8 mouse cellular contexts compared by ENCODE assay signal in the genomic region with DNA sequence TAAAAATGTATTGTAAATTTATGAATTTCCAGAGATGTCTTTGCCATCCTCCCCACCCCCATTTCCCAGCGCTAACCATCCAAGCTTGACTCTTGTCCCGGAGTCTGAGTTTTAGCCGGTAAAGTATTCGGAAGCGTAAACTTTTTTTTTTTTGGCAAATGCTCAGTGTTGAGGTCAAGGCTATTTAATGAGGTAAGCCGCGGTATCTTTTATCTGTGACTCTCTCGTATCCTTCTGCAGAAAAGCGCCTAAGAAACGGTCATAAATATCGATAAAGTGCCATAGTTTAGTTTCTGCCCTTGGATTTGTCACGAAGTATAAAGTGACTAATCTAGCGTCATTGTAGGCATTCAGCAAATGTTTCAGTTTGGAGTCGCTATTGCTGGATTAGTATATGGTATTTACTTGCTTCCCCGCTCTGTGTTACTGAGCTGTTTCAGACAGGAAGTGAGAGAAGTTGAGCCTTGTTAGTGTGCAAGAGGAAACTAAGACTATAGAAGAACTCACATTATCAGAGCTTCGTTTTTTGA. TPM values are rescaled to one million over a fixed set of nuclear protein-coding genes. Genes with fewer than 3 reads are reported as not detected.
DNase-seq lines count a peak whose midpoint lies in the region; ATAC-seq and TF ChIP-seq lines count a peak whose summit lies in the region.

No protein-coding gene starts in this region.

- TF ChIP-seq CTCF in thymus, adult 2 months (IDR thresholded peaks at IDR 0.05; ENCODE audit: borderline replicate concordance, control insufficient read depth, extremely low read depth, insufficient read depth, low read length, poor library complexity) = no peak

- peaks cover 18% of the 10 kb centered on the region for H3K4me1 ChIP-seq in thymus, adult 2 months (replicated peaks; ENCODE audit: control insufficient read depth, insufficient read depth, low read length)
- peaks cover 44% of the 10 kb centered on the region for H3K4me1 ChIP-seq in hindbrain, embryonic 10.5 days (replicated peaks)

- H3K27me3 ChIP-seq in thymus, adult 2 months (ENCODE audit: control insufficient read depth, insufficient read depth, low read length) = no peaks in the 10 kb centered on the region
- peaks cover 12% of the 10 kb centered on the region; the same call in 1 of the 2 replicates for H3K27me3 ChIP-seq in hindbrain, embryonic 10.5 days (ENCODE audit: insufficient read depth, poor library complexity, severe bottlenecking)

- TF ChIP-seq POLR2A in thymus, adult 2 months (IDR thresholded peaks at IDR 0.05; ENCODE audit: control insufficient read depth, extremely low read depth, insufficient read depth, low read length, poor library complexity) = no peak

- no peaks in the 10 kb centered on the region for H3K9me3 ChIP-seq in hindbrain, embryonic 10.5 days

- ATAC-seq in megakaryocyte progenitor cell, adult 5-6 weeks (replicated peaks; ENCODE audit: poor library complexity) = peak; percentile 10; the same call in 1 of the 2 replicates

- peak overlapping the region; percentile 63 for H3K27ac ChIP-seq in thymus, adult 2 months (ENCODE audit: control insufficient read depth, insufficient read depth, low read length)
- peak overlapping the region; percentile 99 for H3K27ac ChIP-seq in hindbrain, embryonic 10.5 days

- H3K4me3 ChIP-seq in thymus, adult 2 months (ENCODE audit: control insufficient read depth, insufficient read depth, low read length) = peak overlapping the region; percentile 92
- peak overlapping the region; percentile 91 for H3K4me3 ChIP-seq in hindbrain, embryonic 10.5 days

- WGBS in thymus, adult 2 months = under 1% methylated on average over 16 of the region's 16 CpGs
- WGBS in hindbrain, embryonic 10.5 days = 2% methylated on average over 16 of the region's 16 CpGs

- peak; percentile 58 for DNase-seq in adrenal gland, postnatal 10 days
- DNase-seq in adrenal gland, adult 8-10 months = no peak
- peak; percentile 27 for DNase-seq in thymus, adult 2 months
- no peak for DNase-seq in thymus, postnatal 25 days
- no peak for DNase-seq in hindbrain, embryonic 10.5 days (ENCODE audit: low spot score)
- DNase-seq in layer of hippocampus, postnatal 36 days = no peak
- DNase-seq in cerebellum, postnatal 36 days = no peak

- no peaks in the 10 kb centered on the region for H3K36me3 ChIP-seq in thymus, adult 2 months (ENCODE audit: control insufficient read depth, insufficient read depth, low read length)
- H3K36me3 ChIP-seq in hindbrain, embryonic 10.5 days = peaks cover 5% of the 10 kb centered on the region; the same call in 1 of the 2 replicates

RNA-seq across cellular contexts. Expression of gene Ptp4a2, which starts 10.1 kb away (rescaled TPM):
- total RNA-seq in adrenal gland, postnatal 10 days (2021) = 100 to 1,000 TPM; 260 to 289 TPM
- 100 to 1,000 TPM; 321 to 460 (median 353) TPM for total RNA-seq in adrenal gland, adult 8-10 months (2022)
- 59.5 and 71.6 TPM in 2 replicates for polyA plus RNA-seq in thymus, adult 2 months (2012; rRNA removed)
- polyA plus RNA-seq in hindbrain, embryonic 10.5 days (2016; fragmentation: Nextera tagmentation; extraction: Ambion mirVana) = 230 and 278 TPM in 2 replicates
- 310 and 335 TPM in 2 replicates for total RNA-seq in megakaryocyte progenitor cell, adult 5-6 weeks (2015)
- 303 and 393 TPM in 2 replicates for total RNA-seq in megakaryocyte progenitor cell, adult 5-6 weeks (2017)
- 100 to 1,000 TPM; 139 to 141 TPM for total RNA-seq in layer of hippocampus, postnatal 36 days (2021)

Comparison
In these comparisons a context has a peak if more than half of its experiments do, and no peak if none do; other contexts are left out.
1. DNase-seq: peak in adrenal gland, postnatal 10 days (single experiment) and thymus, adult 2 months (single experiment); none in adrenal gland, adult 8-10 months (single experiment), thymus, postnatal 25 days (single experiment), hindbrain, embryonic 10.5 days (single experiment), layer of hippocampus, postnatal 36 days (0 of 2) and cerebellum, postnatal 36 days (0 of 2).